Mouse (Mus musculus): ENCODE data around the gene Rhoa.

GRCm38 (mm10) chr9:108379294-108379693 is 73.4 kb downstream of the Rhoa start:
- TF ChIP-seq CTCF (IDR thresholded peaks at IDR 0.05; ENCODE audit: insufficient read depth, low read depth, low read length) (no peak), POLR2A (IDR thresholded peaks at IDR 0.05; ENCODE audit: insufficient read depth, low read depth, low read length) (no peak)
